18 mouse cellular contexts compared by ENCODE assay signal in genomic region chr3:129076396-129076795, GRCm38 (mm10).
"Had no signal": no experiment of that assay in that cellular context is flagged by ENCODE, and none has a peak within 500 bp of the region (broad histone marks: within the 10 kb centered on the region; RNA-seq: fewer than 3 reads in every experiment).

No protein-coding gene starts in this region.

- H3K9ac ChIP-seq: limb, embryonic 12.5 days; limb, embryonic 15.5 days; liver, embryonic 14.5 days; liver, postnatal 0 days had no signal

- H3K4me3 ChIP-seq: limb, embryonic 12.5 days; limb, embryonic 15.5 days; megakaryocyte, embryonic 14.5 days had no signal

- H3K9me3 ChIP-seq: limb, embryonic 12.5 days; limb, embryonic 15.5 days had no signal

- H3K27ac ChIP-seq: limb, embryonic 12.5 days; limb, embryonic 15.5 days; liver, embryonic 14.5 days; stomach, postnatal 0 days had no signal

- H3K4me1 ChIP-seq: limb, embryonic 15.5 days; megakaryocyte, embryonic 14.5 days had no signal

- DNase-seq: kidney, adult 11 months; kidney, adult 8-10 months; kidney, postnatal 14 days; kidney, postnatal 4 days; liver, postnatal 0 days; midbrain, embryonic 14.5 days; right cerebral cortex, adult 18-20 months; right cerebral cortex, postnatal 14 days; right cerebral cortex, postnatal 4 days; thymus, adult 2 months; thymus, postnatal 25 days had no signal

- ATAC-seq: liver, postnatal 0 days had no signal

- H3K27me3 ChIP-seq: megakaryocyte, embryonic 14.5 days had no signal

- H3K36me3 ChIP-seq: limb, embryonic 12.5 days; limb, embryonic 15.5 days had no signal

- H3K4me2 ChIP-seq: limb, embryonic 12.5 days; limb, embryonic 15.5 days; liver, embryonic 11.5 days; midbrain, embryonic 11.5 days had no signal
